Mouse (Mus musculus): ENCODE results near the gene Col4a3bp.
"Not testable (repeated sequence)": the region's sequence is repeated elsewhere in the genome, so short reads cannot be mapped to it uniquely, and the experiment has no call there.

The Col4a3bp gene

GRCm38 (mm10) chr13:96656673-96657072 is 114.3 kb downstream of the Col4a3bp start:
- DNase-seq: no peak

- no peak for DNase-seq
Observed at GRCm38 (mm10) chr13:96658936-96659335, 116.5 kb downstream of the Col4a3bp start.

DNA sequence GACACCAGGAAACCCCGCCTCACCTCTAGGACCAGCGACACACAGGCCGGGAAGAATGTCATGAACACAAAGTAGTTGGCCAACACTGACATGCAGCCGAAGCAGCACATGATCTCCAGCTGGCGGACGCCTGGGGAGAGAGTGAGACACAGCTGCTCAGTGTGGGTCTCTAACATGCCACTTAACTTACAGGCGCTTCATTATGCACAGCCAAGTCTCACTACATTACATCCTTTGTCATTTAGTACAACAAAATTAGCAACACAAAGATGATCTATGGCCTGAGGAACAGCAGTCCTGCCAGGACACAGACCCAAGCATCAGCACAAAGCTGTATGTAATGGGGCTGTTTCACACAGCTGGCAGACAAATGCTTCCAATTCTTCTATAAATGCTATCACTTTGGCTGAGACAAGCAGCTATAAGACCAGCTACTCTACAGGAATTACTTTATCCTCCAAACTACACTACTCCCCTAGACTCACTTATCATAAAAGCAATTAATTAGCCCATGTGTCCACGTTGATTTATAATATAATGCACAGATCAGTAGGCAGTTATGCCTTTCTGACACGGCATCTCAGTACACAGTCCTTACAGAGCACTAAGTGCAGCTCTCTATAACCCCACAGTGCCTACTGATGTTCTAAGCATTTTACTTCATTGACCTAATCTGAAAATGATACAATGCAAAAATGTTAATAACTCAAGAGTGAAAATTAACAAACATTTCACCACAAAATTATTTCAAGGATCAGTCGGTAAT is 117.9 kb downstream of the Col4a3bp start:
- no peak for DNase-seq

DNA sequence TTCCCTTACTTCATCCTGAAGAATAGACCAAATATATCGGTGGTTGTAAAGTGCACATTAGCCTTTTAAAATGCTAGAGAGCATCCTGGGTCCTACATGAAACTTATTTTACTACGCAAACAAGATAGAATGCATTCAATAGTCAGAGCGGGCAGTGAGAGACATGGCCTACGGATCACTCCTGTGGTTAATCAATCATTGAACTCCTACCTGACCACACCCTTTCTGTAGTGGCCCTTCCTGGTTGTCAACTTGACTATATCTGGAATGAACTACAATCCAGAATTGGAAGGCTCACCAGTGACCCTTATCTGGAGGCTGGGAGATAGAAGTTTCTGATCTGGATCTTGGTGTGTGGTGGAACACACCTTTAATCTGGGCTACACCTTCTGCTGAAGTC is 120.7 kb downstream of the Col4a3bp start:
- not testable (repeated sequence) for DNase-seq

DNA sequence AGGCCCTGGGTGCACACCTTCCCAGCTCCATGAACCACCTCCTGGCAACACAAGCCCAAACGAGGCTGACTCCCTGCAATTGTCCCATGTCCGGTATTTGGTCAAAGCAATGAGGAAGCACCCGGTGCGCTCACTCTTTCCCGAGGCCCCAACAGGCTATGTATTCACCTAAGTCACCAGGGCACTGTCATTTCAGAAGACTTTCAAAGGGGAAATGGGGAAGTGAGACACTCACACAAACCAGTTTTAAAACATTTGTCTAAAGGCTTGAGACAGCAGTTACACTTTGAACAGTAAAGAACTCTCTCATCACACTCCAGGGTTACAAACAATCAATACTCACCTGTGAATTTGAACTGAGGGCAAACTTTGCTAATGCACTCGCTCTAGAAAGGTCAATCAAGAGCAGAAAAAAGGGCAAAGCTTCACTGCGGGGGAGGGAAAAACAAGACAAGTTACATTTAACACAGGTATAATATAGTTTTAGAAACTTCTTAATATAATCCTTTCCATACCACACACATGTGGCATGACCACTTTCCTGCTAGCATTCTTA is 122.1 kb downstream of the Col4a3bp start:
- DNase-seq: no peak

DNA sequence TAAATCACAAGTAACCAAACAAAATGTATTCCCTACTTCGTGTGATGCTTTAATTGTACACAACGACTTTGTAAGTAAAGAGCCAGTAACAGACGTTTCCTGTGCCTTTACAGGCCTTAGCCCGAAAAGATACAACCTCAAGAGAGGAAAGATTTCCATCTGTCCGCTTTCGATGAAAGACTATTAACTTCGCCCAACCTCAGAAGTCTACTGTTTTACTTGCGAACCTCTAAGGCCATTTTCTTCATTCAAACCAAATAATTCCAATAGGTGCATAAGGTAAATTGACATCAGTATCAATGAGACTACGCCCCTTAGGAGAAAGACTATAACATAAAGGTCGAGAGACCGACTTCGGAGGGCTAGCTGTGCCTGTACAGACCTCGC is 127.6 kb downstream of the Col4a3bp start:
- no peak for DNase-seq

- DNase-seq: peak; percentile 99
Observed at GRCm38 (mm10) chr13:96670406-96671077, 128.1 kb downstream of the Col4a3bp start, which contains the start of gene Hmgcr. Hmgcr (minus strand) TSS chr13:96670936.

DNA sequence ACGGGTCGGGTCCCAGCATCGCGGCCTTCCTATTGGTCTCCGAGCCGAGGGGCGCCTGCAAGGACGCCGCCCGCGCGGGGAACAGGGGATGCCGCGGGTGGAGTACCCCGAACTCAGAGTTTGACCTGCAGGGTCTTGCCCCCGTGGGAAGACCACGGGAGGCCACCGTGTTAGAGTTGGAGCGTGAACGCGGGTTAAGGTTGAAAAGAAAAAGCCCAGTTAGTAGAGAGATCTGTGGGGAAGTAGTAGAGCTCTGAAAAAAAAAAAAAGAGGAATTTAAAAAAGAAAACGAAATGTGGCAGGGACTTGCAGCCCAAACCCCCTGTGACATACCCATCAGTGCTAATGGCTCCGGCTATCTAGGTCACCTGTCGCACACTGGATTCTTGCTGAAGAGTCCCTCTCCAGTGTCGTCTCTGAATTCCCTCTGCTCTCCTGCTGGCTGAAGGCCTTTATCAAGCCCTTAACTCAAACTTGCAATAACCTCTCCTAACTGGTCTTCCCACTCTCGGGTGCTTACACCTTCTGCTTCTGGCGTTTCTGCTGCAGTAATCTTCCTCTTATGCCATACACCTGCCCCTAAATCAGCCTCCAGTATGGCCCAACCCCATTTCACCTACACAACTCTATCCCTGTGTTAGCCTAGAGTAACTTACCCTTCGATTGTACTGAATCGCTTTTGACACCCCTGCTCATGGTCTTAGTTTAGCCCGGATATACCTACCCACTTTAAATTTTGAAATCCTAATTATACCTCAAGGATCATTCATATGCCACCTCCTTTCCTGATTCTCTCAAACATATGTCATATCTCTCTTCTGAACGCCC is 128.9 kb downstream of the Col4a3bp start:
- no peak for DNase-seq

GRCm38 (mm10) chr13:96671906-96672234 is 129.5 kb downstream of the Col4a3bp start:
- DNase-seq: no peak

GRCm38 (mm10) chr13:96672276-96672675 is 129.9 kb downstream of the Col4a3bp start:
- no peak for DNase-seq

- no peak for DNase-seq
Observed at GRCm38 (mm10) chr13:96673817-96674216, 131.4 kb downstream of the Col4a3bp start.

DNA sequence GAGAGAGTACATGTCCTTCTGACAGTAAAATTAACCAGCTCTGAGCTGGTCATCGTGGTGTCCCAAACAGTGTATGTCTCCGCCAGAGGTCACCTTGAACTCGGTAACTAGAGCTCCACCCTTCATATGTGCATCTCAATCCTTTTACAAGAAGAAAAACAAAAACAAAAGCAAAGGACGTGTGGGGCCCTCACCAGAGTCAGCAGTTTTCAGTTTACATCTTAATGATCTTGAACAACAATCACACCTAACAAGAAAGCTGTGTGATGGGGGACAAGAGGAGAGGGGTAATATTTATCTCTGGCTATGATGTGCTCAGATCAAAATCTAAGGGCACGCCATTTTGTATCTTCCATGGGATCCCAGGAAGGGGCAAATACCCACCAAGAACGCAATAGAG is 133.3 kb downstream of the Col4a3bp start:
- no peak for DNase-seq

DNA sequence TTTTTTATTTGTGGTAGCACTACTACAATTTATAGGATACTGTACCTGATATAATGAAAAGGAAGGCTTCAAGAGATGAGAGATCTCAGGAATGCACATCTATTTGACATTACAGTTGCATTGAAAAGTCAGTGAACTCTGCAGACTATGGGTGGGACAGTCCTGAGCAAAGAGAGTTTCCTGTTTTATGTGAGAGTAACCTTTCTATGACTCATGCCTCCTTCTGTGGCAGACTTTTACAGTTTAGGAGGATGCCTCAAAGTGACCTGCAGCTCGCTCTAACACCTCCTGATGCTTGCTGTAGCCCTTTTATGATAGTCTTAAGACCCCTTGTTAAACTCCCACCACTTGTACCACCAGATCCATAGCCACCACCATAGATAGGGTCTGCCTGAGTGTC is 134.7 kb downstream of the Col4a3bp start:
- no peak for DNase-seq

DNA sequence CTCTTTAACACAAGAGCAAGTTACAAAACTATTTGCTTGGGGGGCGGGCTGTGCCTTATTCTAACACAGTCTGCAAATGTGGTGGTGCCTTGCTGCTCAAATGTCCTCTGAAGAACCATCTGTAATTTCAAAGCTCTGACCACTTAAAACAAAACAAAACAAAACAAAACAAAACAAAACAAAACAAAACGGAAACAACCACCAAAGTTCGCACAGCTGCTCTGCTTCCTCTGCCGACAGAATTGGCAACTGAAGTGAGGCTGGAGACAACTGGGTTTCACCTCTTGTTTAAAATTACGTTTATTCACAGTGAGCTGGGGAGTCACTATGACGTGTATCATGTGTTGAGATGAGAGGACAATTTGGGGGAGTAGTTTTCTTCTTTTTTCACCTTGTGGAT is 136.2 kb downstream of the Col4a3bp start:
- no peak for DNase-seq

DNA sequence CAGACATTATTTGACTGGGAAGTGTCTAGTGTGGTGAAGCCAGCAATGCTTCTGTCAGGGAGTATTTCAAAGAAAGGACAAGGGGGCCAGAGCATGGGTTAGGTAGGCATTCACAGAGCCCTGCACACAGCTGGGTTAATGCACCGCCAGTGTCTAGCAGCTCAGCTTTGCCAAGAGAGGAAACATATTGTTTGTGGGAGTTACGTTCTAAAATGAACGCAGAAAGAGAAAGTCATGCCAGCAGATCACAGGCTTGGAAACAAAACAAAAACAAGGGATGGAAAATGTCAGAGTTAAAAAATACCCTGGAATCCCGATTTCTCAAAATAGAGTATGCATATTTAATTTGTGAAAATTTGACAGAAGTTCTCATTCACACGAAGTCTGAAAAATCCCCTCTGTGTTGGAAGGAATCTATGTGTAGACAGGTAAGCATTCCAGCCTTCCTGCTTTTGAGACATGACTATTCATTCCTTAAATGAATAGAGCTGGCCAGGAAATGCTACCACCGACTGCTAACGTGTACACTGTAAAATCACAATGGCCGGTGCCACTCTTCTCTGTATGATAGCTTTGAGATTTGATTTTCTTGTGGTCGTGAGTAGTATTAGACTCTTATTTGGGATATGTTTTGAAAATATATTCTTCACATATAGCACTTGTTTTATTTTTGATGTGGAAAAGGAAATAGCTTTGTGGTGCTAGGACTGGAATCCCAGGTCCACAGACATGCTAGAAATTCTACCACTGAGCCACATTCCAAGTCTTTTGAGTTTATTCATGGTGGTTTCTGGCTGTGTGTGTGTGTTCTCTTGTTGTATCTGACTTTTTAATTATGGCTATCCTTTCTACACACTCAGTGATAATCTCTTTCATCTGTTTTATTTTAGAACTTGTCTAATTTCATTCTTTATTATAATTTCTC is 138.0 kb downstream of the Col4a3bp start:
- DNase-seq: no peak

DNA sequence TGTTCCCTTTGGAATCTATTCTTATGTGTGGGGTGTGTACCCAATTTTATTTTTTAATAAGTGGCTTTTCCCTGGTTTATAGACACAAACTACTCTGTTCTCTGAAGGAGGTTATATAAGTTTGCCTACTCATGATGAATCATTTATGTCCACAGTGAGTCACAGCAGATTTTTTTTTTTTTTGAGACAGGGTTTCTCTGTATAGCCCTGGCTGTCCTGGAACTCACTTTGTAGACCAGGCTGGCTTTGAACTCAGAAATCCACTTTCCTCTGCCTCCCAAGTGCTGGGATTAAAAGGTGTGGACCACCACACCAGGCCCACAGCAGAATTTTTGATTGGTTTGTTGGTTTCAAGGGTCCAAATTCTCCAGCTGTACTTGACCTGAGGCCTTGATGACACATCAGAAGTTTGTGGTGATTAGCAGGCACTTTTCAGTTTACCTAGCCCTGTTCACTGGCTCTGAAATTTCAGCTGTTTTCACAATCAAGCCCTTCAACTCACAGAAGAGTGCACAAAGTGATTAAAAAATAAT is 138.7 kb downstream of the Col4a3bp start:
- no peak for DNase-seq

- DNase-seq: no peak
Observed at GRCm38 (mm10) chr13:96684779-96685178, 142.4 kb downstream of the Col4a3bp start.

DNA sequence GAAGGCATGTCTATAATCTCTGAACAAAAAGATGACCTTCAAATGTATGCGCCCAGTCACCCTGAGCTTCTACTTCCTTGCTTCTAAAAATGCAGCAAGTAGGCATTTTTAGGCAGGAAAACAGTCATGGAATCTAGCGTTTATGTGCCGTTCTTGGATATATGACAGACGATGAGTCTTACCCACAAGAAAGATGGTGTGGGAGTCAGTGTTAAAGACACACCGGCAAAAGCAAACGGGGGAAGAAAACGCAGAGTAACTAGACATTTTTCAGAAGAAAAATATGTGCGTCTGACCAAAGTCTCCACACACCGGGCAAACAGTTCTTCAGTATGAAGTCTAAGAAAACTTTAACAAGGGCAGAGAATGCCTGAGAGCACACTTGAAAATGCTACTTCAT is 144.8 kb downstream of the Col4a3bp start:
- no peak for DNase-seq
